Comparison of ENCODE assay signal across 9 mouse cellular contexts in genomic region chr3:67514801-67515273, GRCm38 (mm10). TPM values are rescaled to one million over a fixed set of nuclear protein-coding genes. Genes with fewer than 3 reads are reported as not detected.
DNase-seq lines count a peak whose midpoint lies in the region; ATAC-seq and TF ChIP-seq lines count a peak whose summit lies in the region.
"Had no signal": no experiment of that assay in that cellular context is flagged by ENCODE, and none has a peak within 500 bp of the region (broad histone marks: within the 10 kb centered on the region; RNA-seq: fewer than 3 reads in every experiment).

No protein-coding gene starts in this region.

- peak overlapping the region; percentile 96 for H3K4me2 ChIP-seq in forebrain, embryonic 16.5 days (ENCODE audit: low read length)

- H3K27me3 ChIP-seq in forebrain, embryonic 16.5 days (replicated peaks; ENCODE audit: control insufficient read depth, insufficient read depth, low read length), result peaks cover 18% of the 10 kb centered on the region
- peaks cover 48% of the 10 kb centered on the region for H3K27me3 ChIP-seq in midbrain, embryonic 10.5 days (ENCODE audit: low read depth, poor library complexity, severe bottlenecking)

- H3K4me1 ChIP-seq in bone marrow macrophage, adult 2 months (ENCODE audit: control insufficient read depth, insufficient read depth, low read length), result no peaks in the 10 kb centered on the region
- H3K4me1 ChIP-seq in forebrain, embryonic 16.5 days (replicated peaks; ENCODE audit: control insufficient read depth, insufficient read depth, low read length), result peaks cover 10% of the 10 kb centered on the region
- H3K4me1 ChIP-seq in midbrain, embryonic 10.5 days, result peaks cover 13% of the 10 kb centered on the region

- H3K27ac ChIP-seq in bone marrow macrophage, adult 2 months (ENCODE audit: insufficient read depth, low read depth, low read length), result no peak overlapping the region
- no peak overlapping the region for H3K27ac ChIP-seq in forebrain, embryonic 16.5 days (ENCODE audit: low read length)
- peak overlapping the region; percentile 79 for H3K27ac ChIP-seq in midbrain, embryonic 10.5 days (replicated peaks)

- peak overlapping the region; percentile 57 for H3K4me3 ChIP-seq in bone marrow macrophage, adult 2 months (ENCODE audit: insufficient read depth, low read length)
- peak overlapping the region; percentile 60 for H3K4me3 ChIP-seq in forebrain, embryonic 16.5 days (replicated peaks; ENCODE audit: low read length)
- H3K4me3 ChIP-seq in midbrain, embryonic 10.5 days, result peak overlapping the region; percentile 75

- ATAC-seq in forebrain, embryonic 16.5 days, result peak; percentile 61
- ATAC-seq: Patski had no signal

- DNase-seq in kidney, adult 18-20 months, result peak; percentile 3
- no peak for DNase-seq in kidney, adult 11 months
- DNase-seq in kidney, postnatal 14 days, result peak; percentile 12
- DNase-seq in midbrain, embryonic 10.5 days (ENCODE audit: low spot score), result peak; percentile 29
- no peak for DNase-seq in layer of hippocampus, adult 9-10 months (ENCODE audit: low spot score)
- DNase-seq in spleen, postnatal 14 days (ENCODE audit: low spot score in 2 of 2), result no peak

- WGBS in forebrain, embryonic 16.5 days, result 4% methylated on average over 39 of the region's 40 CpGs
- WGBS in midbrain, embryonic 10.5 days, result 7% methylated on average over 40 of the region's 40 CpGs

- no peaks in the 10 kb centered on the region for H3K36me3 ChIP-seq in forebrain, embryonic 16.5 days (ENCODE audit: control insufficient read depth, insufficient read depth)
- H3K36me3 ChIP-seq in midbrain, embryonic 10.5 days, result no peaks in the 10 kb centered on the region

- TF ChIP-seq POLR2A in bone marrow macrophage, adult 2 months (IDR thresholded peaks at IDR 0.05; ENCODE audit: borderline replicate concordance, low read depth, low read length), result no peak

- TF ChIP-seq CTCF in bone marrow macrophage, adult 2 months (IDR thresholded peaks at IDR 0.05; ENCODE audit: low read depth, low read length), result no peak

- peak overlapping the region; percentile 60 for H3K9ac ChIP-seq in forebrain, embryonic 16.5 days (replicated peaks; ENCODE audit: low read depth, low read length)

- no peaks in the 10 kb centered on the region for H3K9me3 ChIP-seq in forebrain, embryonic 16.5 days (ENCODE audit: control insufficient read depth, low read length)
- H3K9me3 ChIP-seq in midbrain, embryonic 10.5 days (replicated peaks), result no peaks in the 10 kb centered on the region

RNA-seq across cellular contexts. Expression of gene Rarres1, which starts 0.5 kb away (rescaled TPM):
- polyA plus RNA-seq in bone marrow macrophage, adult 2 months (2012; ENCODE audit: insufficient read depth, insufficient read length, missing spikeins), result not detected in 2 replicates
- 1.2 and 1.4 TPM in 2 replicates for polyA plus RNA-seq in forebrain, embryonic 16.5 days (2015; fragmentation: Nextera tagmentation; extraction: Ambion mirVana)
- polyA plus RNA-seq in midbrain, embryonic 10.5 days (2016; fragmentation: Nextera tagmentation; extraction: Ambion mirVana), result 1.5 and 1.6 TPM in 2 replicates
- polyA plus RNA-seq: Patski had no signal

RNA-seq across cellular contexts. Expression of gene Lxn, which starts 51.1 kb away (rescaled TPM):
- 38.3 and 49.1 TPM in 2 replicates for polyA plus RNA-seq in bone marrow macrophage, adult 2 months (2012; ENCODE audit: insufficient read depth, insufficient read length, missing spikeins)
- polyA plus RNA-seq in forebrain, embryonic 16.5 days (2015; fragmentation: Nextera tagmentation; extraction: Ambion mirVana), result 70.4 and 70.5 TPM in 2 replicates
- polyA plus RNA-seq in midbrain, embryonic 10.5 days (2016; fragmentation: Nextera tagmentation; extraction: Ambion mirVana), result 51.0 and 59.2 TPM in 2 replicates

Comparison
In these comparisons a context has a peak if more than half of its experiments do, and no peak if none do; other contexts are left out.
1. DNase-seq: peak in kidney, adult 18-20 months (single experiment), kidney, postnatal 14 days (single experiment) and midbrain, embryonic 10.5 days (single experiment); none in kidney, adult 11 months (single experiment), layer of hippocampus, adult 9-10 months (single experiment) and spleen, postnatal 14 days (0 of 2).
2. Peak in every context shown above with its lines, with median percentiles within 50 percentile points of each other: H3K4me3 ChIP-seq.